Mouse (Mus musculus) midbrain, embryonic 12.5 days (tissue): ENCODE data around the gene Vmn2r55. TPM values are rescaled to one million over a fixed set of nuclear protein-coding genes. Genes with fewer than 3 reads are reported as not detected.
"Not testable (repeated sequence)": the region's sequence is repeated elsewhere in the genome, so short reads cannot be mapped to it uniquely, and the experiment has no call there.

Source experiments
- ATAC-seq: fragments of 200-750 bp; cut with Nextera tagmentation; 2 replicates; pipeline ENCODE4 v1.8.0; 2017; ENCODE audit warnings: low read depth, moderate TSS enrichment, moderate library complexity; ENCODE audit not compliant: low FRiP score
- H3K27ac ChIP-seq: fragments of 300-500 bp; sonication (generic); replicated peaks from 2 replicates; pipeline ENCODE4 v1.5.1; 2016; ENCODE audit warnings: mild to moderate bottlenecking
- H3K27me3 ChIP-seq: fragments of 300-500 bp; sonication (generic); 2 replicates; pipeline ENCODE4 v1.6.1; 2016; ENCODE audit warnings: mild to moderate bottlenecking
- H3K36me3 ChIP-seq: fragments of 300-500 bp; sonication (generic); 2 replicates; pipeline ENCODE4 v1.6.1; 2016
- H3K4me1 ChIP-seq: fragments of 300-500 bp; sonication (generic); 2 replicates; pipeline ENCODE4 v1.6.1; 2016
- H3K4me2 ChIP-seq: fragments of 300-500 bp; sonication (generic); replicated peaks from 2 replicates; pipeline ENCODE4 v1.6.1; 2016; ENCODE audit warnings: mild to moderate bottlenecking, moderate library complexity
- H3K4me3 ChIP-seq: fragments of 300-500 bp; sonication (generic); 2 replicates; pipeline ENCODE4 v1.5.1; 2016; ENCODE audit warnings: mild to moderate bottlenecking
- H3K9ac ChIP-seq: fragments of 300-500 bp; sonication (generic); replicated peaks from 2 replicates; pipeline ENCODE4 v1.6.1; 2016; ENCODE audit warnings: mild to moderate bottlenecking, moderate library complexity
- H3K9me3 ChIP-seq: fragments of 300-500 bp; sonication (generic); 2 replicates; pipeline ENCODE4 v1.6.1; 2016; ENCODE audit warnings: mild to moderate bottlenecking
- WGBS: fragments of 180-500 bp; shearing (Covaris S2); methylation state at CpG from one replicate; pipeline ENCODE4 v1.1.7; 2016; 5-methylcytosine and 5-hydroxymethylcytosine counted together
- polyA plus RNA-seq: library from polyadenylated mRNA; unstranded; fragments of >200 nt; fragmentation: Nextera tagmentation; extraction: Ambion mirVana; gene quantifications from 2 replicates; pipeline ENCODE4 v1.2.1, GENCODE M21; 2016

Gene Vmn2r55
- not detected in 2 replicates for polyA plus RNA-seq

- H3K27me3 ChIP-seq, H3K9me3 ChIP-seq, H3K27ac ChIP-seq, H3K4me1 ChIP-seq, H3K4me2 ChIP-seq, ATAC-seq, H3K9ac ChIP-seq, H3K36me3 ChIP-seq, H3K4me3 ChIP-seq: not testable (repeated sequence)
- WGBS: 81% methylated on average over 3 of the region's 3 CpGs
These were observed at the start of gene Vmn2r55 for GRCm38 (mm10) chr7:12684903-12685302. Gene Vmn2r55 (minus strand): TSS chr7:12685003.

DNA sequence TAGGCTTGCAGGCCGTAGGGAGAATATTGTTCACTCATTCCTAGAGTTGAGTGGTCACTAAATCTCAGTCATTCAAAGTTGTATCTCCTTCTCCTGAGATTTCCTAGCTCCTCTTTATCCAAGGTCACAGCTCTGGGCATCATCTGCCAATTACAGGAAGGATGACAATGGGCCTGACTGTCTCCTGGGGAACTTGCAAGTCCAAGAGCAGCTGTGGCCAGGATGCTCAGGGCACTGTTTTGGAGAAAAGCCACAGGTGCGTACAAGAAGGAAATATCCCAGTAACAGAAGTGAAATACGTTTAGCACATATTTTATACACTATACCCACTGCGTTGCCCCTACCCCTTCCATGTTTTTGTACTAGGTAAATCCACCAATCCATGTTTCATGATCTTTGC is 44.6 kb downstream of the Vmn2r55 start, which contains the start of gene Vmn2r54:
Gene Vmn2r54, minus strand, starts transcription at position 101 of the 400 bp plus-strand sequence.
- not testable (repeated sequence) for H3K27ac ChIP-seq, H3K4me2 ChIP-seq, H3K27me3 ChIP-seq, H3K9ac ChIP-seq, H3K9me3 ChIP-seq, H3K4me3 ChIP-seq, ATAC-seq, H3K4me1 ChIP-seq, H3K36me3 ChIP-seq
- 76% methylated on average over 3 of the region's 4 CpGs for WGBS

GRCm38 (mm10) chr7:12608688-12609087 is 76.1 kb downstream of the Vmn2r55 start, which contains the start of gene Vmn2r53:
Gene Vmn2r53 (minus strand): TSS chr7:12608788.
- Histone ChIP-seq H3K4me3 (no peak within 1 kb of the TSS), H3K9ac (no peak within 1 kb of the TSS), H3K36me3 (no peaks in the 10 kb centered on the region), H3K27ac (no peak within 1 kb of the TSS), H3K4me1 (no peaks in the 10 kb centered on the region), H3K4me2 (no peak within 1 kb of the TSS), H3K9me3 (peaks cover 35% of the 10 kb centered on the region), H3K27me3 (no peaks in the 10 kb centered on the region)
- ATAC-seq: no peak

Other genes starting within 250 kb of the Vmn2r55 start
- 59.5 and 61.2 TPM in 2 replicates for gene Zfp606, start 206.7 kb downstream of the Vmn2r55 start, polyA plus RNA-seq
- gene 2900092C05Rik, start 172.5 kb downstream of the Vmn2r55 start, polyA plus RNA-seq: not detected in 2 replicates
- gene Vmn2r53, start 76.2 kb downstream of the Vmn2r55 start, polyA plus RNA-seq: 0.01 TPM in 1 of 2 replicates, not detected in the other
- not detected in 2 replicates for gene Vmn2r54, start 44.7 kb downstream of the Vmn2r55 start, polyA plus RNA-seq
- not detected in 2 replicates for gene Vmn2r56, start 50.0 kb upstream of the Vmn2r55 start, polyA plus RNA-seq
- 17.5 and 17.6 TPM in 2 replicates for gene Zscan18, start 118.6 kb upstream of the Vmn2r55 start, polyA plus RNA-seq
- gene Zfp329, start 133.9 kb upstream of the Vmn2r55 start, polyA plus RNA-seq: 27.1 and 31.6 TPM in 2 replicates
- 32.3 and 34.5 TPM in 2 replicates for gene Zfp110, start 149.8 kb upstream of the Vmn2r55 start, polyA plus RNA-seq
- gene Zfp128, start 196.2 kb upstream of the Vmn2r55 start, polyA plus RNA-seq: 5.5 and 6.5 TPM in 2 replicates
- gene Zscan22, start 212.8 kb upstream of the Vmn2r55 start, polyA plus RNA-seq: 11.2 and 11.8 TPM in 2 replicates
- gene Rps5, start 237.3 kb upstream of the Vmn2r55 start, polyA plus RNA-seq: 603 and 620 TPM in 2 replicates
- gene Rnf225, start 242.4 kb upstream of the Vmn2r55 start, polyA plus RNA-seq: 0.79 and 0.93 TPM in 2 replicates